Mouse (Mus musculus) ES-Bruce4 (cell line): Measurements from ENCODE around the gene Shcbp1l.
"Not testable (repeated sequence)": the region's sequence is repeated elsewhere in the genome, so short reads cannot be mapped to it uniquely, and the experiment has no call there.

Source experiments
- CTCF ChIP-seq: IDR thresholded peaks from one replicate; pipeline ENCODE4 v1.8.1; 2011; ENCODE audit warnings: low read depth, low read length
- EP300 ChIP-seq: IDR thresholded peaks from 2 replicates; pipeline ENCODE4 v1.6.1; 2011; ENCODE audit warnings: low read depth, low read length; ENCODE audit not compliant: insufficient read depth
- POLR2A ChIP-seq: IDR thresholded peaks from one replicate; pipeline ENCODE4 v1.8.1; 2011; ENCODE audit warnings: low read length; ENCODE audit not compliant: insufficient read depth

DNA sequence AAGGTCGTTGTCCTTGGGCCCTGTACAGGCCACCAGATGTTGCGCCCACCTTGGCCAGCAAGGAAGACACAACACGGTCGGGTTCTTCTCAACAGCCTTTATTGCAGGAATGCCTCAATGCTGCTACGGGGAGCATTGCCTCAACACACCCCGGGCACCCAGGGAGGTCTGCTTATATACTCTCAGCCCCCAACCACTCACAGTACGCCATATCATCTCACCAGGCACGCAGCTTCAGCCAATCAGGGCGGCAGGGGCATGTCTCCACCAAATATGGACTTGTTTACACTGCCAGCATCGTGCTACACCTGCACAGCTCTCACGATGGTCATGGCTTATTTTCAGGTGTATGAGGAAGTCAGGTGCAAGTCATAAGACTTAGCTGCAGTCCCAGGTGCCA lies 17.3 kb upstream of the Shcbp1l start:
- not testable (repeated sequence) for TF ChIP-seq POLR2A, CTCF
- 0 out of 2 replicates have a peak, but pooled peaks have one; percentile 19 for TF ChIP-seq EP300
